Mouse (Mus musculus) brain, embryonic 14.5 days (tissue): ENCODE measurements at regions not wholly inside any gene's neighbourhood (a gene's known extent, or its start where the extent isn't known, plus 50 kb on each side); places are given as distances from the start of the nearest gene placed in this dataset.

Experiments used
- DNase-seq: peaks from one replicate; pipeline ENCODE4 v3.0.0-alpha.2; 2011; ENCODE audit warnings: low read depth
- CTCF ChIP-seq: fragments of 200-500 bp; IDR thresholded peaks from 2 replicates; pipeline ENCODE4 v1.5.1; 2012; ENCODE audit warnings: inconsistent platforms, mild to moderate bottlenecking, moderate library complexity, borderline replicate concordance; ENCODE audit not compliant: insufficient read depth, insufficient read length; ENCODE audit errors: extremely low read depth
- POLR2A ChIP-seq: fragments of 200-500 bp; IDR thresholded peaks from 2 replicates; pipeline ENCODE4 v1.6.1; 2012; ENCODE audit warnings: mild to moderate bottlenecking, inconsistent platforms, borderline replicate concordance; ENCODE audit not compliant: poor library complexity, insufficient read depth, insufficient read length, severe bottlenecking; ENCODE audit errors: extremely low read depth

- peak; percentile 3 for DNase-seq
- TF ChIP-seq POLR2A (no peak), CTCF (no peak)
These were observed 541.8 kb downstream of the Edem1 start for GRCm38 (mm10) chr6:109370286-109370685.

- TF ChIP-seq CTCF (no peak), POLR2A (no peak)
- no peak for DNase-seq
These were observed 543.5 kb downstream of the Edem1 start for GRCm38 (mm10) chr6:109371931-109372330.

- peak; percentile 86 for DNase-seq
- TF ChIP-seq CTCF (no peak), POLR2A (no peak)
These were observed 558.8 kb downstream of the Edem1 start for GRCm38 (mm10) chr6:109387212-109387611.

GRCm38 (mm10) chr6:109389781-109390180 is 561.3 kb downstream of the Edem1 start:
- peak; percentile 66 for DNase-seq
- TF ChIP-seq CTCF (no peak), POLR2A (no peak)

GRCm38 (mm10) chr6:109398690-109399089 is 570.2 kb downstream of the Edem1 start:
- TF ChIP-seq POLR2A: no peak
- peak; percentile 25; the same call in 1 of the 2 replicates for TF ChIP-seq CTCF
- DNase-seq: peak; percentile 42

GRCm38 (mm10) chr6:109419505-109420239 is 591.2 kb downstream of the Edem1 start:
- TF ChIP-seq CTCF (no peak), POLR2A (no peak)

GRCm38 (mm10) chr6:109433596-109433995 is 605.2 kb downstream of the Edem1 start:
- TF ChIP-seq POLR2A (no peak), CTCF (no peak)
- DNase-seq: peak; percentile 42

More at GRCm38 (mm10) chr6:109419505-109420239, 591.2 kb downstream of the Edem1 start:
- no peak for DNase-seq
